Mouse (Mus musculus) layer of hippocampus, adult 8-10 months (tissue): ENCODE data around the gene Panx3. TPM values are rescaled to one million over a fixed set of nuclear protein-coding genes. Genes with fewer than 3 reads are reported as not detected.

Source experiments
- DNase-seq, 2 experiments: peaks; one replicate each; pipeline ENCODE4 v3.0.0; 2022; ENCODE audit warnings: low spot score in 2 of 2
- total RNA-seq, 4 experiments: library from RNA; stranded (reverse); gene quantifications; 2 replicates each; pipeline ENCODE4 v1.2.4; 2022

Gene Panx3
- not detected for total RNA-seq

DNA sequence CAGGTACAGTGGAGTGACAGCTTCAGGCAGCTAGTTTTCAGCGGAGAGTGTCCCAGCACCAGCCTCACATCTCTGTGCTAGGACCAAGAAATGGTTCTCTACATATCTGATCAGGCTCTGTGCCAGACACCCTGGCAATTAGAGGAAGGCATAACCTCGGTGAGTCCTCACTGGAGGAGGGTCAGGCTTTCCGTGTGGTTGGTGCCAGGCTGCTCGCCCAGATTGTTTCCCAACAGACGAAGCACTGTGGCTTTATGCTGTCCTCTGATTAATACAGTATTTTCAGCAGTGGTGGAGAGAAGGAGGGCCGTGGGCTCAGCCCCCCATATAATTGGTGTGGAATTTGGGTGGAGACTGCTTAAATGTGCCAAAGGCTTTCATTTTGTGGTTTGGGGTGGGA is at the start of gene Panx3:
Gene Panx3 (minus strand): TSS at position 121 of the 400 bp plus-strand sequence.
- DNase-seq = no peak

DNA sequence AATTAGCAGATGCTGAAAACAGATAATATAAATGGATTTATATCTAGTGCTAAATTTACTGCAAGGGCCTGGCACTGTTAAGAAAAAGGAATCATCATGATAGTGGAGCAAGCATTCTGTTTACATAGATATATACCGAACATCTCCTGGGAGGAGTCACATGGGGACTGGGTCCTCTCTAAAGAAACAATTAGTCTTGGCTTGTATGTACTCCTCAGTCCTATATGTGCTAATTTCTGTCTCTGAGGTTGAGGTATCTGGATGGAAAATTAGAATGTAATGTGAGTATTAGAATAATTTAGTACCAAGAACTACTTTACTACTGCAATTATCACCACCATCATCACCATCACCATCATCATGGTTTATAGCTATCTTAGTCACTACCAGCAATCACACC is 47.1 kb upstream of the Panx3 start, which contains the start of gene Olfr160:
Gene Olfr160 (minus strand): TSS at position 101 of the 400 bp plus-strand sequence.
- no peak for DNase-seq

DNA sequence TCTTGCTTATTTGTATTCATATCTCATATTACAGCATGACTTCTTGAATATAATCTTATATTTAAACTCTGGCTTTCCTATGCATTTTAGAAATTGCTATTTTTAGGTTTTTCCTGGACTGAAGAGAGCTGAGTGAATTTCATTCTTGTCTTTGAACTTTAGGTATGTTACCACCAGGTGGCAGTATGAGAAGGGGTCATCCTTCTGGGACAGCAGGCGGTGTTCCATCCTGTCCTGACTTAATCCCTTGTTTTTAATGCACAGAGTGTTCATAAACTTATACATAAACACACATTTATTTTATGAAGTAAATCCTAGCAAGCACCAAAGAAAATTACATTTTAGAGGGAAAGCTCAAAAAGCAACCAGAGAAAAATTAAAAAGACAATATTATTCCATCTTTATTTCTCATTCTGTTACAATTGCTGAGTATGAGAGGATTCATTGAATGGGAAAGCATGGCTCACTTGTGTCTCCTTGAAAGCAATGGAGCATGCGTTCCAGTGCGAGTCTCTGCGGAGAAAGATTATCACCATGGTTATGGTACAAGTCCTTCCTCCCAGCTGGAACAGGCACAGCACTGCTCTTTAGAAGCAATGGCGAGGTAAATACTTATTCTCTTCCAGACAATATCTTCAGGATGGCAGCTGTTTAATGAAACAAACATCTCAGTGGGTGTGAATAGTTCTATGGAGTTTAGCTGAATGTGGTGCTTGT is 21.1 kb upstream of the Panx3 start:
- DNase-seq = no peak

- no peak for DNase-seq
These were observed 18.9 kb upstream of the Panx3 start for GRCm38 (mm10) chr9:37687941-37688303.

DNA sequence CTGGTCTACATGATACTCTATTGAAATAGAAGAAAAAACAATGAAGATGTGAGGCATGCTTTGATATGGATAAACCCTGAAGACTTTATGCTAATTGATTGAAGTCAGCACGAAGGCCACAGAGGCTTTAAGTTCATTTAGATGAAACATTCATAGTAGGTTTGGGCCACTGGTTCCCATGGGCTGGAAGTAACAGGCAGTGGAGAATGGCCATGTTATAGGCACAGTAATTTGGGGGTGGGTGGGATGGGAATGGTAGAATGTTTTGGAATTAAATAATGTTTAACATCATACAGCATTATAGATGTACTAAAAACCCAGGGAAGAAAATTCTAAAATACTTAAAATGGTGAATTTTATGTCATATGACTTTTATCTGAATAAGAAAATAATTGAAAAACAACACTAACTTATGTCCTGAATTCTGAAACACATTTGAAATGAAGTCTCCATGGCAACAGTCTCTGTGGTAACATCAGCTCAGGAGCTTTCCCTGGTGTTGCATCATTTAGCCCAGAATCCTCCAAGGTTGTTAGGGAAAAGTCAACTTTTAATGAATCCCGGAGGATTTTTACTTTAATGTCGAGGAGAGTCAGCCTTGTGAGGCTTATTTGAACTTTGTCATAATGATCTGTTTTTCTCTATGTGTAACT is 18.4 kb upstream of the Panx3 start:
- DNase-seq = peak in 1 of 2 experiments; percentile 22

- no peak for DNase-seq
These were observed 12.1 kb upstream of the Panx3 start for GRCm38 (mm10) chr9:37681123-37681522.

- peak; percentile 18 to 45 for DNase-seq
These were observed 6.3 kb upstream of the Panx3 start for GRCm38 (mm10) chr9:37675287-37675686.

- DNase-seq = no peak
These were observed 1.2 kb upstream of the Panx3 start for GRCm38 (mm10) chr9:37670261-37670660.

GRCm38 (mm10) chr9:37669678-37670077 is 643 bp upstream of the Panx3 start:
- DNase-seq = no peak

DNA sequence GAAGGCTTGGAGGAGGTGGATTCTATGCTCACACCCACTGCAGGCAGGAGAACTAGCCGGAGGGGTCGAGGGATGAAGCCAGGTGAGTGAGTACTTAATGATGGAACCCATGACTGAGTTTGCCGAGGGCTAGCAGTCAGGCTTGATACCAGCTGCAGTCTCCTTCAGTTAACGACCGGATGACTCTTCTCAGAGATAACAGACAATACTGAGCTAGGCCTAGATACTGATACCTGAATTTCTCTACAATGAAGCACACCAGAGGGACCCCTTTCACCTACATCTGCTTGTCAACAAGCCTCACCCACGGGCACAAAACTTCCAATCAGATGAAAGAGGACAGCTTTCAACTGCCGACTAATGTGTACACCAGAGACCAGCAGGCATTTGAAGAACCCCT is 3.0 kb downstream of the Panx3 start:
- DNase-seq = no peak

- DNase-seq = no peak
These were observed 4.4 kb downstream of the Panx3 start for GRCm38 (mm10) chr9:37664604-37665003.

GRCm38 (mm10) chr9:37663210-37663609 is 5.8 kb downstream of the Panx3 start:
- no peak for DNase-seq

DNA sequence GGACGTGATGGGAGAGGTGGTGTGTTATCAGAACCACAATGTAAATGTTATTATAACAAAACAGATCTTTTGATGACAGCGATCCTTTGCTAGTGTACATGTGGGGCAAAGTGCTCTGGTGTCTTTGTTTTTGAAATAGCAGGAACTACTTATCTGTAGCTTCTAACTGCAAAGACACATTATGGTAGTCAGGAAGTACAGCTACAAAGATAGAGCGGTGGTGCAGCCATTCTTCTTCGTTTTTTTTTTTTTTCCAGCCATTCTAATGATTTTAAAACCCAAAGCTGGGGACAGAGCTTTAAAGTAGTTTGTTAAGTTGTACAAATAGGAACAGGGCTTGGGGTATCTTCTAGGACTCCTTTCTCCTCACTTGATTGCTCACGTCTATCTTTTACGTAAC is 9.6 kb downstream of the Panx3 start:
- no peak for DNase-seq

GRCm38 (mm10) chr9:37656931-37657481 is 12.0 kb downstream of the Panx3 start, which contains the start of gene Tbrg1:
Gene Tbrg1, minus strand, starts transcription at chr9:37657312.
- peak; percentile 60 to 80 for DNase-seq

DNA sequence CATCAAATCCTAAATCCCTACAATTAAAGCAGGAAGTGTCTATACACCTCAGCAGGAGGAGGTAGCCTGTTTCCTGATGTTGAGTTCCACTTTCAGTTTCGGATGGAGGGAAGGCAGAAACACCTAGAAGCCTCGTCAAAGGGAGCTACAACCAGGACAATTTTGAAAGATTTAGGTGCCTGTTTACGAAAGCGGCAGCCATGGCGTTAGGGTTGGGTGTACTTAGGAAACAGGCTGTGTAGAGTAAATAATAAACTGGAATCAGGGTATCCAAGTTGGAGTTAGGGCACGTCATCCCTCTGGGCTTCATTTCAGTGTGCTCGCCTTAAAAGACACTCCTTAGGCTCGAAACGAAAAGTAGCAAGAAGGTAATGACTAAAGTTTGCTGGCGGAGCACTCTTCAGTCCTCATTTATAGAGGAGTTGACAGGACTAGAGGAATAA is 12.6 kb downstream of the Panx3 start:
- no peak for DNase-seq

GRCm38 (mm10) chr9:37655961-37656360 is 13.1 kb downstream of the Panx3 start:
- no peak for DNase-seq

GRCm38 (mm10) chr9:37653836-37654235 is 15.2 kb downstream of the Panx3 start:
- no peak for DNase-seq

- no peak for DNase-seq
These were observed 18.4 kb downstream of the Panx3 start for GRCm38 (mm10) chr9:37650639-37651038.

DNA sequence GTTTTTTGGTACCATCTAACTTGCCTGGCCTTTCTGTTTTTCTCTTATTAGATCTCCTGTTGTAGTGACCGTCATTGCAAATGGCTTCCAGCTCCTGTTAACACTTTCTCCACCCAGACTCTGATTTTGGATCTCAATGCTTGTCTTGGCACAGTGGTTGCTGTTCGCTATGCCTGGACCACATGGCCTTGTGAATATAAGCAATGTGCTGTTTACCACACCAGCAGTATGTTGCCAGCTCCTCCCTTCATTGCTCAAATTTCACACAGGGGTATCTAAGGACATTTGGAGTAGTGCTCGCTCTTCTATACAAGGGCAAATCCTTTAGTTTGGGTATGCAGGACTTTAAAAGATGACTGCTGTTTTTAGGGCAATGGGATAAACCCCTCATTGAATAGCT is 22.8 kb downstream of the Panx3 start:
- no peak for DNase-seq

DNA sequence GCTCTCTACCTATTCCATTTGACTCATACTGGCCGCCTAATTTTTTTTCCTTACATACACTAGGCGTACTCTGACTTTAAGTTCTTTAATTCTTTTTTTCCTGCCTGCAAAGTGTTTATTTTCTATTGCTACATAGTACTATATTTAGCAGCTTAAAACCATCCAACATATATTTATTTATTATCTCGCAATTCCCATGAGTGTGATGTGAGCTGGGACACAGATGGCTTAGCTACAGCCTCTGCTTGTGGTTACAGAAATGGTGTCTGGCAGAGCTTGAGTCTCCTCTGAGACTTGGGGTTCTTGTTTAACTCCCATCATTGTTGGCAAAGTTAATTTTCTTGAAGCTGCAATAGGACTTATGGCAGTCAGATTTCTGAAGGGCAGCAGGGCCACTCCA is 30.3 kb downstream of the Panx3 start:
- DNase-seq = no peak

- no peak for DNase-seq
These were observed 32.1 kb downstream of the Panx3 start for GRCm38 (mm10) chr9:37636800-37637542.

GRCm38 (mm10) chr9:37636335-37636734 is 32.7 kb downstream of the Panx3 start:
- peak in 1 of 2 experiments; percentile 56 for DNase-seq
